Mouse (Mus musculus): ENCODE measurements around the gene Rasgef1a.

DNA sequence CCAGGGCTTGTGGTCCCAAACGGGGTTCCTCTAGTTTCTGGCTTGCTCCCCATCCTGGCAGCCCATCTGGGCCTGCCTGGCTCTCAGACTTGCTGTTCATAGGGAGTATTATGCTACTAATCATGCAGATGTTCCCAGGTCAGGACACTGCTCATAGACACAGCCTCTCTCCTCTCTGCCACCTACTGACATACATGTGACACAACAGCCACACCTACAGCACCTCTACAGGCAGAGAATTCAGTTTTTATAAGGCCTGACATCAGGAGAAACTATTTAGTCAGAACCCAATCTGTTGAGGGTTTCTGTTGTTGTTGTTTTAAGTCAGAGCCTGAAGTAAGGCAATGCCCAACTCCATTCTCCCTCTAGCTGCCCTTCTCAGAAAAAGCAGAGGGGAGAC is 100.6 kb downstream of the Rasgef1a start:
- no peak for TF ChIP-seq POLR2A (IDR thresholded peaks at IDR 0.05; ENCODE audit: borderline replicate concordance, control insufficient read depth, low read depth, low read length)
- TF ChIP-seq CTCF (IDR thresholded peaks at IDR 0.05; ENCODE audit: control insufficient read depth, insufficient read depth, low read length), result no peak
